Comparison of ENCODE assay signal across 11 mouse cellular contexts in the genomic region with DNA sequence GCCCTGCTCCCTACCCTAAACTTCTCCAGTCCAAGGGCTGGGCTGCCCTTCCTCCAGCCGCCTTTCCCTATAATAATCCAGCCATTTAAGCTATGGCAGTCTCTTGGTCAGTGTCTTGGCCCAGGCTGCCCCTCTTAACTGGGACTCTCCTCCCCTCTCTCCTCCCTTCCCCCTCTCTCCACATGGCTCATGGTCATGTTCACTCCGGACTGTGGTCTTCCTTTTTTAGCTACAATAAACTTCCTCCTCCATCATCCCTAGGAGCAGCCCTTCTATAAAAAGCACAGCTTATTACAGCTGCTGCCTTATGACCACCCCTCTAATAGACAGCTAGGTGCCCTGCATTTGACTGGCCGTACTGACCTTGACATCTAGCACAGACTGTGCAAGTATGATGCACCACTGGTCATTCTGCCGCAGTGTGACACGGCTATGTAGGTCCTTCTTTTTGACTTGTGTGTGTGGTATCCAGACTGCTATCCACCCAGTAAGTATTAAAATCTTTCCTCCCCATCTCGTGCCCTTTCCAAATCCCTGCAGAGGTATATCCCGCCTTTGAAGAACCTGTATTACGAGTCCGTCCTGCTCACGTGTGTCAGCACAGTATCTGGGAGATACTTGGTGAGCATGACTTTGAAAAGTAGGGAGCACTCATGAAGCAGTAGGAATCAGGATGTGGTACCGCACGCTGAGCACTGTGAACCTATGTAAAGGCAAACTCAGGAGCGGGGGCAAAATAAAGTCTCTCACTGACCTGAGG. TPM values are rescaled to one million over a fixed set of nuclear protein-coding genes. Genes with fewer than 3 reads are reported as not detected.
DNase-seq lines count a peak whose midpoint lies in the region; ATAC-seq and TF ChIP-seq lines count a peak whose summit lies in the region.
"Had no signal": no experiment of that assay in that cellular context is flagged by ENCODE, and none has a peak within 500 bp of the region (broad histone marks: within the 10 kb centered on the region; RNA-seq: fewer than 3 reads in every experiment).

No protein-coding gene starts in this region.

- peak; percentile 39 for DNase-seq in cerebellum, adult 9-11 months
- DNase-seq in cerebellum, postnatal 10 days: no peak
- DNase-seq in lung, postnatal 10 days: no peak
- no peak for DNase-seq in frontal cortex, postnatal 14 days (ENCODE audit: low spot score in 2 of 2)
- DNase-seq: right cerebral cortex, postnatal 25 days had no signal

- no peaks in the 10 kb centered on the region for H3K9me3 ChIP-seq in lung, embryonic 15.5 days
- H3K9me3 ChIP-seq in heart, embryonic 14.5 days (ENCODE audit: control insufficient read depth, low read length): no peaks in the 10 kb centered on the region

- H3K36me3 ChIP-seq in lung, embryonic 15.5 days: peaks cover 6% of the 10 kb centered on the region; the same call in 1 of the 2 replicates
- peaks cover 13% of the 10 kb centered on the region for H3K36me3 ChIP-seq in heart, embryonic 14.5 days (ENCODE audit: control insufficient read depth, insufficient read depth, low read length)
- H3K36me3 ChIP-seq in myocyte (ENCODE audit: control insufficient read depth, insufficient read depth): no peaks in the 10 kb centered on the region

- ATAC-seq in lung, embryonic 15.5 days (ENCODE audit: borderline replicate concordance, extremely low read depth, low FRiP score, low TSS enrichment): no peak
- ATAC-seq in heart, embryonic 14.5 days (ENCODE audit: insufficient number of reproducible peaks, insufficient read depth, low FRiP score, low read depth): 0 out of 2 replicates have a peak, but pooled peaks have one; percentile 2
- no peak for ATAC-seq in megakaryocyte-erythroid progenitor cell, adult 5-6 weeks (replicated peaks; ENCODE audit: low FRiP score, low TSS enrichment, poor library complexity, severe bottlenecking)

- H3K4me2 ChIP-seq in lung, embryonic 15.5 days: peak overlapping the region; percentile 74; the same call in 1 of the 2 replicates
- H3K4me2 ChIP-seq in heart, embryonic 14.5 days (ENCODE audit: low read length): peak overlapping the region; percentile 87
- peak overlapping the region; percentile 81 for H3K4me2 ChIP-seq in myocyte (ENCODE audit: low read depth)

- no peaks in the 10 kb centered on the region for H3K27me3 ChIP-seq in lung, embryonic 15.5 days
- H3K27me3 ChIP-seq in heart, embryonic 14.5 days (ENCODE audit: control insufficient read depth, insufficient read depth, low read length): no peaks in the 10 kb centered on the region
- H3K27me3 ChIP-seq in myocyte (ENCODE audit: control insufficient read depth, insufficient read depth, insufficient read length): no peaks in the 10 kb centered on the region

- peaks cover 28% of the 10 kb centered on the region for H3K4me1 ChIP-seq in lung, embryonic 15.5 days
- peaks cover 20 to 25% of the 10 kb centered on the region in 2 experiments for H3K4me1 ChIP-seq in heart, embryonic 14.5 days (ENCODE audit: control insufficient read depth in 2 of 2, insufficient read depth in 2 of 2, low read length in 2 of 2)

- H3K79me2 ChIP-seq in myocyte (ENCODE audit: control insufficient read depth, insufficient read depth): peaks cover 26% of the 10 kb centered on the region

- peak overlapping the region; percentile 95 for H3K27ac ChIP-seq in lung, embryonic 15.5 days
- peak overlapping the region; percentile 89 to 98 for H3K27ac ChIP-seq in heart, embryonic 14.5 days (replicated peaks in 1 of 2; ENCODE audit: control insufficient read depth in 1 of 2, insufficient read depth in 1 of 2, low read depth in 2 of 2, low read length in 2 of 2)

- WGBS in lung, embryonic 15.5 days: 70% methylated on average over 13 of the region's 13 CpGs
- WGBS in heart, embryonic 14.5 days: 62% methylated on average over 13 of the region's 13 CpGs

- H3K4me3 ChIP-seq in lung, embryonic 15.5 days: 0 out of 2 replicates have a peak overlapping the region, but pooled peaks have one; percentile 90
- peak overlapping the region in 1 of 2 experiments; percentile 91; a peak in 1 of 4 replicates for H3K4me3 ChIP-seq in heart, embryonic 14.5 days (ENCODE audit: control insufficient read depth in 1 of 2, insufficient read depth in 1 of 2, low read depth in 1 of 2, low read length in 2 of 2)
- peak overlapping the region; percentile 95 for H3K4me3 ChIP-seq in myocyte

- H3K9ac ChIP-seq in lung, embryonic 15.5 days: peak overlapping the region; percentile 95; the same call in 1 of the 2 replicates
- H3K9ac ChIP-seq in heart, embryonic 14.5 days (ENCODE audit: low read length): peak overlapping the region; percentile 96

- H3ac ChIP-seq in myocyte (ENCODE audit: control insufficient read depth, insufficient read length): no peak overlapping the region

- no peak for TF ChIP-seq POLR2A in myocyte (IDR thresholded peaks at IDR 0.05; ENCODE audit: insufficient read length, low read depth)

TF ChIP-seq in myocyte, 11 proteins besides CTCF, POLR2A, EP300 and RAD21:
- no peak for TF ChIP-seq E2F4 (IDR thresholded peaks at IDR 0.05; ENCODE audit: insufficient read depth)
- no peak for TF ChIP-seq USF1 (IDR thresholded peaks at IDR 0.05; ENCODE audit: low read depth)
- TF ChIP-seq MAX (IDR thresholded peaks at IDR 0.05; ENCODE audit: low read depth): no peak
- no peak for TF ChIP-seq MYOG (IDR thresholded peaks at IDR 0.05; ENCODE audit: control insufficient read depth in 1 of 3, insufficient read depth in 1 of 3, insufficient read length in 2 of 3, low read depth in 2 of 3)

RNA-seq across cellular contexts. Expression of a gene that starts 1.6 kb away (rescaled TPM):
- polyA plus RNA-seq in lung, embryonic 15.5 days (2015; fragmentation: Nextera tagmentation; extraction: Ambion mirVana): 146 and 149 TPM in 2 replicates
- polyA plus RNA-seq in heart, embryonic 14.5 days (2014; fragmentation: Nextera tagmentation; extraction: Ambion mirVana): 121 and 123 TPM in 2 replicates
- 86.0 TPM for polyA plus RNA-seq in myocyte (2012; fragmentation: generic; extraction: Trizol)
- total RNA-seq in megakaryocyte-erythroid progenitor cell, adult 5-6 weeks (2014; fragmentation: Nextera tagmentation): 191 and 257 TPM in 2 replicates
- 422 and 491 TPM in 2 replicates for total RNA-seq in megakaryocyte-erythroid progenitor cell, adult 5-6 weeks (2017)

RNA-seq across cellular contexts. Expression of a gene that starts 2.2 kb away (rescaled TPM):
- polyA plus RNA-seq in lung, embryonic 15.5 days (2015; fragmentation: Nextera tagmentation; extraction: Ambion mirVana): 1.8 and 2.3 TPM in 2 replicates
- 4.2 TPM in 2 replicates for polyA plus RNA-seq in heart, embryonic 14.5 days (2014; fragmentation: Nextera tagmentation; extraction: Ambion mirVana)
- 3.3 TPM for polyA plus RNA-seq in myocyte (2012; fragmentation: generic; extraction: Trizol)
- not detected in 2 replicates for total RNA-seq in megakaryocyte-erythroid progenitor cell, adult 5-6 weeks (2014; fragmentation: Nextera tagmentation)
- total RNA-seq in megakaryocyte-erythroid progenitor cell, adult 5-6 weeks (2017): 2.3 TPM in 1 of 2 replicates, not detected in the other

RNA-seq across cellular contexts. Expression of a gene that starts 49.3 kb away (rescaled TPM):
- not detected in 2 replicates for polyA plus RNA-seq in lung, embryonic 15.5 days (2015; fragmentation: Nextera tagmentation; extraction: Ambion mirVana)
- polyA plus RNA-seq in heart, embryonic 14.5 days (2014; fragmentation: Nextera tagmentation; extraction: Ambion mirVana): 0.18 and 0.26 TPM in 2 replicates
- polyA plus RNA-seq in myocyte (2012; fragmentation: generic; extraction: Trizol): 0.02 TPM
- total RNA-seq in megakaryocyte-erythroid progenitor cell, adult 5-6 weeks (2014; fragmentation: Nextera tagmentation): 0.39 TPM in 1 of 2 replicates, not detected in the other
- total RNA-seq in megakaryocyte-erythroid progenitor cell, adult 5-6 weeks (2017): not detected in 2 replicates
- polyA plus RNA-seq: brain, embryonic 14.5 days; C2C12 had no signal

RNA-seq across cellular contexts. Expression of a gene that starts 56.2 kb away (rescaled TPM):
- 38.0 and 39.4 TPM in 2 replicates for polyA plus RNA-seq in lung, embryonic 15.5 days (2015; fragmentation: Nextera tagmentation; extraction: Ambion mirVana)
- 30.9 and 32.8 TPM in 2 replicates for polyA plus RNA-seq in heart, embryonic 14.5 days (2014; fragmentation: Nextera tagmentation; extraction: Ambion mirVana)
- 22.0 TPM for polyA plus RNA-seq in myocyte (2012; fragmentation: generic; extraction: Trizol)
- total RNA-seq in megakaryocyte-erythroid progenitor cell, adult 5-6 weeks (2014; fragmentation: Nextera tagmentation): 45.2 and 47.0 TPM in 2 replicates
- total RNA-seq in megakaryocyte-erythroid progenitor cell, adult 5-6 weeks (2017): 78.7 and 127 TPM in 2 replicates
